Mouse (Mus musculus): ENCODE data around the gene Cep55. TPM values are rescaled to one million over a fixed set of nuclear protein-coding genes. Genes with fewer than 3 reads are reported as not detected.

Gene Cep55
- polyA plus RNA-seq, 1 experiment, result 23.2 TPM

GRCm38 (mm10) chr19:38027881-38028521 is 26.8 kb upstream of the Cep55 start:
- peak overlapping the region; percentile 89; the same call in 1 of the 2 replicates for H3K27ac ChIP-seq (ENCODE audit: insufficient read depth, low read depth, low read length)
- TF ChIP-seq CTCF (IDR thresholded peaks at IDR 0.05; ENCODE audit: low read depth, low read length), result no peak
- TF ChIP-seq POLR2A (IDR thresholded peaks at IDR 0.05; ENCODE audit: borderline replicate concordance, low read depth, low read length), result no peak
- no peak overlapping the region for H3K4me3 ChIP-seq (ENCODE audit: insufficient read depth, low read length)
- peaks cover 73% of the 10 kb centered on the region for H3K4me1 ChIP-seq (ENCODE audit: control insufficient read depth, insufficient read depth, low read length)

- Histone ChIP-seq H3K4me3 (ENCODE audit: insufficient read depth, low read length) (0 out of 2 replicates have a peak overlapping the region, but pooled peaks have one; percentile 13), H3K27ac (ENCODE audit: insufficient read depth, low read depth, low read length) (peak overlapping the region; percentile 68), H3K4me1 (ENCODE audit: control insufficient read depth, insufficient read depth, low read length) (peaks cover 71% of the 10 kb centered on the region)
- TF ChIP-seq POLR2A (IDR thresholded peaks at IDR 0.05; ENCODE audit: borderline replicate concordance, low read depth, low read length), result no peak
- TF ChIP-seq CTCF (IDR thresholded peaks at IDR 0.05; ENCODE audit: low read depth, low read length), result no peak
These were observed 25.5 kb upstream of the Cep55 start for GRCm38 (mm10) chr19:38029292-38029691.

GRCm38 (mm10) chr19:38029871-38030270 is 24.9 kb upstream of the Cep55 start:
- Histone ChIP-seq H3K27ac (ENCODE audit: insufficient read depth, low read depth, low read length) (peak overlapping the region; percentile 68), H3K4me1 (ENCODE audit: control insufficient read depth, insufficient read depth, low read length) (peaks cover 65% of the 10 kb centered on the region), H3K4me3 (ENCODE audit: insufficient read depth, low read length) (peak overlapping the region; percentile 13)
- TF ChIP-seq POLR2A (IDR thresholded peaks at IDR 0.05; ENCODE audit: borderline replicate concordance, low read depth, low read length) (no peak), CTCF (IDR thresholded peaks at IDR 0.05; ENCODE audit: low read depth, low read length) (no peak)

DNA sequence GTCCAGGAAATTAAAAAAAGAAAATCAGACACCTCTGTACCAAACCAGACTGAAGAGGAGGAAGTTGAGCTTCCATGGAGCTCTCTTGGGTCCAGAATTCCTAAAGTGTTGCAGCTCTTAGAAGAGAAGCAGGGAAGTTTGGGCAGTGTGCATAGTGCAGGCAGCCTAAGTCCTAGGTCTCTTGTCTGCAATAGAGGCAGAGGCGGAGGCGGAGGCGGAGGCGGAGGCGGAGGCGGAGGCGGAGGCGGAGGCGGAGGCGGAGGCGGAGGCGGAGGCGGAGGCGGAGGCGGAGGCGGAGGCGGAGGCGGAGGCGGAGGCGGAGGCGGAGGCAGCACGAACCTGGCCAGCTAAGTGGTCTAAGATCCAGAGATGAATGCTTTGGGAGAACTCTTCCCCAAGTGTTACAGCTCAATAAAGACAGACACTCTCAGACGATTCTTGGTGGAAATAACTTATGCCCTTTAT is 24.1 kb upstream of the Cep55 start:
- no peak overlapping the region for H3K4me3 ChIP-seq (ENCODE audit: insufficient read depth, low read length)
- H3K4me1 ChIP-seq (ENCODE audit: control insufficient read depth, insufficient read depth, low read length), result peaks cover 60% of the 10 kb centered on the region
- H3K27ac ChIP-seq (ENCODE audit: insufficient read depth, low read depth, low read length), result peak overlapping the region; percentile 68
- TF ChIP-seq POLR2A (IDR thresholded peaks at IDR 0.05; ENCODE audit: borderline replicate concordance, low read depth, low read length) (no peak), CTCF (IDR thresholded peaks at IDR 0.05; ENCODE audit: low read depth, low read length) (no peak)

GRCm38 (mm10) chr19:38031144-38031543 is 23.7 kb upstream of the Cep55 start:
- Histone ChIP-seq H3K4me1 (ENCODE audit: control insufficient read depth, insufficient read depth, low read length) (peaks cover 58% of the 10 kb centered on the region), H3K27ac (ENCODE audit: insufficient read depth, low read depth, low read length) (no peak overlapping the region), H3K4me3 (ENCODE audit: insufficient read depth, low read length) (no peak overlapping the region)
- no peak for TF ChIP-seq POLR2A (IDR thresholded peaks at IDR 0.05; ENCODE audit: borderline replicate concordance, low read depth, low read length)
- no peak for TF ChIP-seq CTCF (IDR thresholded peaks at IDR 0.05; ENCODE audit: low read depth, low read length)

DNA sequence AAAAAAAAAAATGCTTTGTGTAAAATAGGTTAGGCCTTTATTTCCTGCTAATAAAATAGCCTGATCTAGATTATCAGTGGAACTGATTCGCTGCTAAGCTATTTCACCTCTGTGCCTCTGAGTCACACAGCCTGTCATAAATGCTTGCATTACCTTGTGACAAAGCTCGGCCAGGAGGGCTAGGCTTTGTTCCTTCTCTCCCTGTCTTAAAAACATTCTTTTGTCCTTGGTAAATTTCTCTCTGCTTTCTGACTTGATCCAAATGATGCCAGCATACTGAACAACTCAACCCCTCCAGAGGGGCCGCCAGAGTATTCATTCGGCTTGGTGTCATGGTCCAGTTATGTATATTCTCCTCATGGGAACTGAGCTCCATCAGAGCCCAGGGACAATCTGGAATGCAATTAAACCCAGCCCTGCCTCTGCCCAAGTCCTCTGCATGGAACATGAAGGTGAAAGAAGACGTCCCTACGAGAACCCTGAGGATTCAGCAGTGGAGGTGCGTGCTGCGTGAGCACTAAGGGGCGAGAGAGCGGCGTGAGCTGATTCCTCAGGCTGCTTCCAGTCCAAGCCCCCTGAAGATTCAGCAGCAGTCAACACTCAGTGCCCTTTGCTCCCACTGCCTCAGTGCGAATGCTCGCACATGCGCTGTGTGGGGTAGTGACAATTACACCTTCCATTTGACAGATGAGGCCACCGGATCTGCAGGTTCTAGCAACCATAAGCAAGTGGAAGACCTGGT is 21.6 kb upstream of the Cep55 start:
- Histone ChIP-seq H3K4me3 (ENCODE audit: insufficient read depth, low read length) (no peak overlapping the region), H3K4me1 (ENCODE audit: control insufficient read depth, insufficient read depth, low read length) (peaks cover 42% of the 10 kb centered on the region), H3K27ac (ENCODE audit: insufficient read depth, low read depth, low read length) (no peak overlapping the region)
- TF ChIP-seq POLR2A (IDR thresholded peaks at IDR 0.05; ENCODE audit: borderline replicate concordance, low read depth, low read length) (no peak), CTCF (IDR thresholded peaks at IDR 0.05; ENCODE audit: low read depth, low read length) (no peak)

DNA sequence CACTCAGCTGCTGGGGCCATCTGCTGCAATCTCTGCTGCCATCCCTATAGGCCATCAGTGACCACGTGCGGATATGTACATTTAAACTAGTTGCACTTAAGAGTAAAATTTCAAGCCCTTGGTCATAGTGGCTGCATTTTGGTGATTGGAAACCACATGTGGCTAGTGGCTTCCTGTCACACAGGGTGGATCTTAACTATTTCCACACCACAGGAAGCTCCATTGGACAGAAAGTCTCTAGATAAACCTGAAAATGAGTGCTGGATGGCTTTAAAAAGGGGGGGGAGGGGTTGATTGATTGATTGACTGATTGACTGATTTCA is 21.1 kb upstream of the Cep55 start:
- no peak overlapping the region for H3K27ac ChIP-seq (ENCODE audit: insufficient read depth, low read depth, low read length)
- H3K4me1 ChIP-seq (ENCODE audit: control insufficient read depth, insufficient read depth, low read length), result peaks cover 38% of the 10 kb centered on the region
- TF ChIP-seq CTCF (IDR thresholded peaks at IDR 0.05; ENCODE audit: low read depth, low read length) (no peak), POLR2A (IDR thresholded peaks at IDR 0.05; ENCODE audit: borderline replicate concordance, low read depth, low read length) (no peak)
- H3K4me3 ChIP-seq (ENCODE audit: insufficient read depth, low read length), result no peak overlapping the region

DNA sequence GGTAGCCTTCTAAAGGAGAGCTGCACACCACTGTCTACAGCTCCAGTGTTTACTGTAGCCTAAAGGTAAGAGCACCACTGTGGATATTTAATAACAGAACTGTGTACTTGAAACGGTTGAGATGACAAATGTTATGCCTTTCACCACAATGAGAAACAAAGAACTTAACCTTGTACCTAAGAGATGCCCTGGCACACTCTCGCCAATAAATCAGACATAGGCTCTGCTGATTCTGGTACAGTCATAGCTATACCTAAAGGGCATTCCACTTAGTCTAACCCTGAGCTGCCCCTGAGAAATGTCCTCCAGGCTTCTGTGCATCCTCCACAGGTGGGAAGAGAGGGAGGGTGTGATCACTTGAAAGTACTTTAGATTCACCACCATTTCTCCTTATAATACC is 20.1 kb upstream of the Cep55 start:
- H3K27ac ChIP-seq (ENCODE audit: insufficient read depth, low read depth, low read length), result no peak overlapping the region
- no peak overlapping the region for H3K4me3 ChIP-seq (ENCODE audit: insufficient read depth, low read length)
- H3K4me1 ChIP-seq (ENCODE audit: control insufficient read depth, insufficient read depth, low read length), result peaks cover 33% of the 10 kb centered on the region
- TF ChIP-seq CTCF (IDR thresholded peaks at IDR 0.05; ENCODE audit: low read depth, low read length), result no peak
- no peak for TF ChIP-seq POLR2A (IDR thresholded peaks at IDR 0.05; ENCODE audit: borderline replicate concordance, low read depth, low read length)

DNA sequence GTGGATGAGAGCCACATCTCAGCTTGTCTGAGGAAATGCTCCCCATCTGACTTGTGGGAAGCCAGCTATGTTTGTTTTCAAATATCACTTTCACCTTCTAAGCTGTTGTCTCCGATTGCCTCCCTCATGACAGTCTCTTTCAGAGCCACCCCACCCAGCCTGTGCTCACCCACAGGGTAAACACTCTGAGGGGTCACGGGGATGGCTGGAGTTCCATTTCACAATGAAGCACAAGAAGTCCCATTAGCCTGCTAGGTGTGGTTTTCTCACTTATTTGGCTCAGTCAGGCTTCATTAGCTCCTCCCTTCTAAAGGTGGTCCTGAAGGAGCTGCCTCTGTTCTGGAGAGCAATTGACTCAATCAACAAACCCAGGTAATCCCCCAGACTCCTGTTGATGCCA is 19.0 kb upstream of the Cep55 start:
- Histone ChIP-seq H3K27ac (ENCODE audit: insufficient read depth, low read depth, low read length) (no peak overlapping the region), H3K4me3 (ENCODE audit: insufficient read depth, low read length) (no peak overlapping the region), H3K4me1 (ENCODE audit: control insufficient read depth, insufficient read depth, low read length) (peaks cover 27% of the 10 kb centered on the region)
- TF ChIP-seq CTCF (IDR thresholded peaks at IDR 0.05; ENCODE audit: low read depth, low read length) (no peak), POLR2A (IDR thresholded peaks at IDR 0.05; ENCODE audit: borderline replicate concordance, low read depth, low read length) (no peak)

- H3K4me1 ChIP-seq (ENCODE audit: control insufficient read depth, insufficient read depth, low read length), result peaks cover 21% of the 10 kb centered on the region
- TF ChIP-seq POLR2A (IDR thresholded peaks at IDR 0.05; ENCODE audit: borderline replicate concordance, low read depth, low read length), result no peak
- no peak overlapping the region for H3K27ac ChIP-seq (ENCODE audit: insufficient read depth, low read depth, low read length)
- no peak overlapping the region for H3K4me3 ChIP-seq (ENCODE audit: insufficient read depth, low read length)
These were observed 16.5 kb upstream of the Cep55 start for GRCm38 (mm10) chr19:38038267-38038666.
